ENCODE assay signal across 12 mouse cellular contexts in the genomic region with DNA sequence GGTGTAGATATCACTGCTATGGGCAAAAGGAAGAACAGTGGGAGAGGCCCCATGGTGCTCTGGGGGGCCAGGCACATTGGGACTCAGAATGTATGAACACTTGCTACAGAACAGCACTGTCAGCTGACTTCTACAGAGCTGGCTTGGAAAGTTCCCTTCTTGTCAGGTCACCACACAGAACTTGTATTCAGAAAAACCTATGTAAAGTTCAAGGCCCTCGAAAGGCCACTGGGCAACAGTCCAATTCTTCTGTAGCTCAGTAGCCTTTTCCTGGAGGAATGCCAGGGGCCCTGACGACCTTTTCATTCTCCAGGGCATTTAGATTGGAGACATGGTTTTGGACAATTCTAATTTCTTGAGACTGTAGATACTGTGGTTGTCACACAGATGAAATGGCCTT. TPM values are rescaled to one million over a fixed set of nuclear protein-coding genes. Genes with fewer than 3 reads are reported as not detected.
DNase-seq lines count a peak whose midpoint lies in the region; ATAC-seq lines count a peak whose summit lies in the region.
"Had no signal": no experiment of that assay in that cellular context is flagged by ENCODE, and none has a peak within 500 bp of the region (broad histone marks: within the 10 kb centered on the region; RNA-seq: fewer than 3 reads in every experiment).

No protein-coding gene starts in this region.

- no peak overlapping the region for H3K9ac ChIP-seq in liver, embryonic 12.5 days
- no peak overlapping the region for H3K9ac ChIP-seq in liver, embryonic 16.5 days (ENCODE audit: low read depth, low read length)
- H3K9ac ChIP-seq: neural tube, embryonic 12.5 days had no signal

- H3K9me3 ChIP-seq in liver, embryonic 12.5 days (replicated peaks), result no peaks in the 10 kb centered on the region
- H3K9me3 ChIP-seq in liver, embryonic 16.5 days (replicated peaks; ENCODE audit: control insufficient read depth, low read length), result no peaks in the 10 kb centered on the region
- H3K9me3 ChIP-seq: neural tube, embryonic 12.5 days had no signal

- DNase-seq in liver, result peak; percentile 32
- DNase-seq in adrenal gland, postnatal 10 days, result peak; percentile 87
- DNase-seq in kidney, adult 9 months, result peak; percentile 61
- DNase-seq in left cerebral cortex, adult 9 months (ENCODE audit: low spot score in 2 of 2), result no peak
- no peak for DNase-seq in left cerebral cortex, postnatal 25 days (ENCODE audit: low spot score in 2 of 2)
- no peak for DNase-seq in right cerebral cortex, postnatal 10 days (ENCODE audit: low spot score in 2 of 2)
- DNase-seq: cerebellum, postnatal 36 days; heart, adult 11 months had no signal

- ATAC-seq in liver, embryonic 12.5 days, result no peak
- ATAC-seq in liver, embryonic 16.5 days (ENCODE audit: low read depth), result peak; percentile 72

- H3K4me3 ChIP-seq in liver, embryonic 12.5 days, result no peak overlapping the region
- no peak overlapping the region for H3K4me3 ChIP-seq in liver, embryonic 16.5 days (ENCODE audit: low read depth, low read length)
- H3K4me3 ChIP-seq: neural tube, embryonic 12.5 days had no signal

- H3K27ac ChIP-seq in liver, embryonic 12.5 days, result no peak overlapping the region
- H3K27ac ChIP-seq in liver, embryonic 16.5 days (ENCODE audit: low read length), result 0 out of 2 replicates have a peak overlapping the region, but pooled peaks have one; percentile 20
- H3K27ac ChIP-seq: neural tube, embryonic 12.5 days had no signal

- H3K4me1 ChIP-seq in liver, embryonic 12.5 days, result peaks cover 19% of the 10 kb centered on the region
- no peaks in the 10 kb centered on the region for H3K4me1 ChIP-seq in liver, embryonic 16.5 days (ENCODE audit: control insufficient read depth, low read depth, low read length)
- H3K4me1 ChIP-seq: neural tube, embryonic 12.5 days had no signal

- WGBS in liver, embryonic 12.5 days (ENCODE audit: insufficient replicate concordance), result 62% methylated on average over 2 of the region's 2 CpGs
- WGBS in liver, embryonic 16.5 days (ENCODE audit: insufficient replicate concordance), result 44% methylated on average over 2 of the region's 2 CpGs

- H3K4me2 ChIP-seq in liver, embryonic 12.5 days, result no peak overlapping the region
- no peak overlapping the region for H3K4me2 ChIP-seq in liver, embryonic 16.5 days (ENCODE audit: low read depth, low read length)
- H3K4me2 ChIP-seq: neural tube, embryonic 12.5 days had no signal

- intact Hi-C loops in left cerebral cortex, postnatal 25 days (cut with DNase I), result no loop called here

- no peaks in the 10 kb centered on the region for H3K36me3 ChIP-seq in liver, embryonic 12.5 days
- H3K36me3 ChIP-seq in liver, embryonic 16.5 days (ENCODE audit: control insufficient read depth, insufficient read depth), result no peaks in the 10 kb centered on the region
- H3K36me3 ChIP-seq: neural tube, embryonic 12.5 days had no signal

- H3K27me3 ChIP-seq in liver, embryonic 12.5 days (replicated peaks), result peaks cover 8% of the 10 kb centered on the region; the same call in 1 of the 2 replicates
- H3K27me3 ChIP-seq in liver, embryonic 16.5 days (ENCODE audit: control insufficient read depth, insufficient read depth, low read depth, low read length), result no peaks in the 10 kb centered on the region
- H3K27me3 ChIP-seq: neural tube, embryonic 12.5 days had no signal

RNA-seq across cellular contexts. Expression of gene Adora3, which starts 2.5 kb away (rescaled TPM):
- polyA plus RNA-seq in liver, embryonic 12.5 days (2016; fragmentation: Nextera tagmentation; extraction: Ambion mirVana), result 0.17 and 0.39 TPM in 2 replicates
- total RNA-seq in adrenal gland, postnatal 10 days (2021), result under 1 TPM in 1 of 2 experiments, not detected in 1; 0.54 TPM
- 0.48 and 0.77 TPM in 2 replicates for polyA plus RNA-seq in liver, embryonic 16.5 days (2015; fragmentation: Nextera tagmentation; extraction: Ambion mirVana)
- total RNA-seq in left cerebral cortex, postnatal 25 days (2021), result 1 to 10 TPM; 1.2 to 1.5 TPM
- total RNA-seq: ES-E14 had no signal
- polyA plus RNA-seq: neural tube, embryonic 12.5 days had no signal

RNA-seq across cellular contexts. Expression of gene Tmigd3, which starts 2.6 kb away (rescaled TPM):
- polyA plus RNA-seq in liver, embryonic 12.5 days (2016; fragmentation: Nextera tagmentation; extraction: Ambion mirVana), result 0.30 TPM in 1 of 2 replicates, not detected in the other
- under 1 TPM in 1 of 2 experiments, not detected in 1; 0.33 TPM for total RNA-seq in adrenal gland, postnatal 10 days (2021)
- polyA plus RNA-seq in liver, embryonic 16.5 days (2015; fragmentation: Nextera tagmentation; extraction: Ambion mirVana), result not detected in 2 replicates
- under 1 TPM in 1 of 2 experiments, not detected in 1; 0.69 TPM for total RNA-seq in left cerebral cortex, postnatal 25 days (2021)
- total RNA-seq: ES-E14 had no signal
- polyA plus RNA-seq: neural tube, embryonic 12.5 days had no signal

Comparison
In these comparisons a context has a peak if more than half of its experiments do, and no peak if none do; other contexts are left out.
1. DNase-seq: peak in liver (single experiment), adrenal gland, postnatal 10 days (single experiment) and kidney, adult 9 months (single experiment); none in left cerebral cortex, adult 9 months (0 of 2), left cerebral cortex, postnatal 25 days (0 of 2) and right cerebral cortex, postnatal 10 days (0 of 2).